Mouse (Mus musculus) right cerebral cortex, adult 2 months (tissue): ENCODE measurements around the gene Mcm3.
"Not testable (repeated sequence)": the region's sequence is repeated elsewhere in the genome, so short reads cannot be mapped to it uniquely, and the experiment has no call there.

Experiments
- DNase-seq, 2 experiments: peaks; one replicate each; pipeline ENCODE4 v3.0.0; 2021 to 2022; ENCODE audit warnings: low spot score in 2 of 2

Mcm3 gene

GRCm38 (mm10) chr1:20801682-20802390 is 18.3 kb downstream of the Mcm3 start:
- DNase-seq, result peak; percentile 65 to 67

- DNase-seq, result no peak
Measured at GRCm38 (mm10) chr1:20801275-20801674, 18.8 kb downstream of the Mcm3 start.

- no peak for DNase-seq
Measured at GRCm38 (mm10) chr1:20795178-20795577, 24.9 kb downstream of the Mcm3 start.

GRCm38 (mm10) chr1:20794760-20795159 is 25.4 kb downstream of the Mcm3 start:
- no peak for DNase-seq

- DNase-seq, result no peak
Measured at GRCm38 (mm10) chr1:20791414-20791813, 28.7 kb downstream of the Mcm3 start.

- not testable (repeated sequence) for DNase-seq
Measured at GRCm38 (mm10) chr1:20790517-20790916, 29.6 kb downstream of the Mcm3 start, which contains the start of gene Il17f. Il17f (minus strand) TSS chr1:20790617.

- DNase-seq, result peak in 1 of 2 experiments; percentile 13
Measured at GRCm38 (mm10) chr1:20788419-20788818, 31.7 kb downstream of the Mcm3 start.

GRCm38 (mm10) chr1:20787046-20787445 is 33.1 kb downstream of the Mcm3 start:
- DNase-seq, result no peak

- DNase-seq, result no peak
Measured at GRCm38 (mm10) chr1:20778366-20778765, 41.7 kb downstream of the Mcm3 start.

- not testable (repeated sequence) for DNase-seq
Measured at GRCm38 (mm10) chr1:20774026-20774730, 45.9 kb downstream of the Mcm3 start.

- DNase-seq, result no peak
Measured at GRCm38 (mm10) chr1:20766526-20766925, 53.6 kb downstream of the Mcm3 start.

GRCm38 (mm10) chr1:20761411-20761810 is 58.7 kb downstream of the Mcm3 start:
- no peak for DNase-seq

- DNase-seq, result no peak
Measured at GRCm38 (mm10) chr1:20760331-20760730, 59.8 kb downstream of the Mcm3 start.

- peak; percentile 56 to 72 for DNase-seq
Measured at GRCm38 (mm10) chr1:20759799-20760198, 60.3 kb downstream of the Mcm3 start.

- no peak for DNase-seq
Measured at GRCm38 (mm10) chr1:20757586-20757985, 62.5 kb downstream of the Mcm3 start.

- no peak for DNase-seq
Measured at GRCm38 (mm10) chr1:20754439-20754838, 65.7 kb downstream of the Mcm3 start.
